Comparison of ENCODE assay signal across 1 mouse cellular context in the genomic region with DNA sequence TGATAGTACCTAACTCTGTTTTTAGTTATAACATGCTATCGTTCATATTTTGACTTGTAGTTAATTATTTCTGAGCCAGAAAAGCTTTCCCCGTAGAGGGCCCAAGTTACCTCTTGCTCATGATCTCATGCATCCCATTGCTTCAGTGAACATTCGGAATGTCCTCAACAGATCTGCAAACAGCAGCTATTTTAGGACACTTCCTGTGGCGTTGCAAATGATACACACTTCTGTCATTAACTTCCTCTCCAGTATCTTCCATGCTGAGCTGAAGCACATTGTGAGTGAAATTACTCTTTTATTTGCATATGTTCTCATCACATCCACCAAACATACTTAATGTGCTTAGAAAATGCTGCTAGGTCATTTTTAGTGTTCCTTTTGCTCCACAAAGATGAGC.
TF ChIP-seq lines count a peak whose summit lies in the region.

No protein-coding gene starts in this region.

TF ChIP-seq in CH12.LX, 34 proteins besides CTCF, POLR2A, EP300 and RAD21:
- TF ChIP-seq TBP (conservative IDR thresholded peaks at IDR 0.05; ENCODE audit: low read depth, low read length) (0 out of 2 replicates have a peak, but pooled peaks have one; percentile 16), ELF1 (IDR thresholded peaks at IDR 0.05; ENCODE audit: low read depth, low read length) (no peak), TCF12 (IDR thresholded peaks at IDR 0.05; ENCODE audit: low read depth, low read length) (no peak), MEF2A (IDR thresholded peaks at IDR 0.05; ENCODE audit: borderline replicate concordance, low read depth, low read length) (peak; percentile 31; the same call in 1 of the 2 replicates), MYC (IDR thresholded peaks at IDR 0.05; ENCODE audit: low read depth, low read length) (no peak), GABPA (IDR thresholded peaks at IDR 0.05; ENCODE audit: insufficient replicate concordance, low read depth, low read length) (no peak)
